Mouse (Mus musculus): ENCODE data around the gene Dtd1. TPM values are rescaled to one million over a fixed set of nuclear protein-coding genes. Genes with fewer than 3 reads are reported as not detected.

Dtd1 gene
- polyA plus RNA-seq, 1 experiment from 2014 or later = 31.4 TPM

- no peak for ATAC-seq (ENCODE audit: low read depth)
- 76% methylated on average over 2 of the region's 2 CpGs for WGBS (ENCODE audit: insufficient replicate concordance)
- H3K9me3 ChIP-seq (replicated peaks) = no peaks in the 10 kb centered on the region
- no peak overlapping the region for H3K27ac ChIP-seq
- no peaks in the 10 kb centered on the region for H3K36me3 ChIP-seq
- no peaks in the 10 kb centered on the region for H3K4me1 ChIP-seq (replicated peaks)
- H3K9ac ChIP-seq = no peak overlapping the region
- H3K4me3 ChIP-seq (replicated peaks) = no peak overlapping the region
- DNase-seq = no peak
- H3K4me2 ChIP-seq = no peak overlapping the region
- H3K27me3 ChIP-seq = no peaks in the 10 kb centered on the region
Observed at GRCm38 (mm10) chr2:144745266-144745665, 145.6 kb downstream of the Dtd1 start.

DNA sequence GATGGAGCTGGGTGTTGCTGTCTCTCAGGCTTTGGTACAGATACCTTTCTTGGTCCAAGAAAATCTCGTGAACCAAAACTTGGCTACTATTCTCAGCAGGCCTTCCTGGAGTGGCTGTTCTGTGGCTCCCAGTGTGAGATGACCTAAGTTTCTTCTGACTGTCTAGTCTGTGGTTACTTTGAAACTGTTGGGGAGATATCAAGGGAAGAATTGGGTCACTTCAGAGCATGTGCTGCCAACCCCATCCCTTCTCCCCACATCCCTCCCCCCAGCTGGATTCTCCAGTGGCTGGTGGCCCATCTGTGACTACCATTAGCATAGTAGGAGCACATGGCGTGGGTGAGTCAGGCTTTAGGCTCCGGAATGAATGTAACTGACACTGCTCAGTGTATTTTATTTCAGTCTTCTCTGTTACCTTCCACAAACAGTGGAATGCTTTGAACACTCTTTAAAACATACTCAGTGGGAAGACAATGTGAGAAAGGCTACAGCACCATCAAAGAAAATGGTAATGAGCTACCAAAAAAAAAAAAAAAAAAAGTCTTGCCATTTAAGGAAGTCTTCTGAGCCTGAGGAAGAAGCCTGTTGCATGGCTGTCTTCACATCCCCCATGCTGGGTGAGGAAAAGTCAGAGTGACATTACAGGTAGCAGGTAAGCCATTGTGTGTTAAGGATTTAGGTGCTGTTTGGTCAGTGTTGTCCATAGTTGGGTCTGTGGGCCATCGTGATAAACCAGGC, 146.5 kb downstream of the Dtd1 start:
- ATAC-seq (ENCODE audit: low read depth) (no peak), DNase-seq (no peak)
- Histone ChIP-seq H3K36me3 (no peaks in the 10 kb centered on the region), H3K9me3 (replicated peaks) (no peaks in the 10 kb centered on the region), H3K27ac (no peak overlapping the region), H3K4me3 (replicated peaks) (no peak overlapping the region), H3K4me2 (no peak overlapping the region), H3K9ac (no peak overlapping the region), H3K4me1 (replicated peaks) (no peaks in the 10 kb centered on the region), H3K27me3 (no peaks in the 10 kb centered on the region)
- 62% methylated on average over 4 of the region's 4 CpGs for WGBS (ENCODE audit: insufficient replicate concordance)

DNA sequence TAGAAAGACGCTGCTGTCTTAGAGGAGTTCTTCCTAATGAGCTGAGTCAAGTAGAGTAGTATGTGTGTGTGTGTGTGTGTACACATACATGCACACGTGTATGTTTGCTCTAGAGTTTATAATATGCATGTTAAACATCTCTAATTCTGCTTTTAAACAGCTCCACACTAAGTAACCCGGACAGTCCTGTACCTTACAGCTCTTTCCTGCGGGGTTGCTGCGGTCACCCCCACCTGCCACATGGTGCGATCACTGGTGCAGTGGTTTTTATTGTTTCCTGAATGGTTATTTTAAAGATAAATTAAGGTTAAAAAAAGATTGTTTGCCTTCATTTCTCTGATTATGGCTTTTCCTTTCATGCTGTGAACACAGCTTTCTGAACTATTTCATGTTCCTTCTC, 153.9 kb downstream of the Dtd1 start:
- Histone ChIP-seq H3K36me3 (no peaks in the 10 kb centered on the region), H3K27ac (no peak overlapping the region), H3K9me3 (replicated peaks) (no peaks in the 10 kb centered on the region), H3K4me3 (replicated peaks) (no peak overlapping the region), H3K4me1 (replicated peaks) (no peaks in the 10 kb centered on the region), H3K9ac (no peak overlapping the region), H3K27me3 (no peaks in the 10 kb centered on the region), H3K4me2 (no peak overlapping the region)
- no peak for DNase-seq
- ATAC-seq (ENCODE audit: low read depth) = no peak
- WGBS (ENCODE audit: insufficient replicate concordance) = 64% methylated on average over 6 of the region's 6 CpGs

- no peak overlapping the region for H3K4me3 ChIP-seq (replicated peaks)
- H3K27me3 ChIP-seq = no peaks in the 10 kb centered on the region
- DNase-seq = no peak
- H3K36me3 ChIP-seq = no peaks in the 10 kb centered on the region
- no peaks in the 10 kb centered on the region for H3K9me3 ChIP-seq (replicated peaks)
- H3K27ac ChIP-seq = no peak overlapping the region
- H3K4me2 ChIP-seq = no peak overlapping the region
- no peak overlapping the region for H3K9ac ChIP-seq
- ATAC-seq (ENCODE audit: low read depth) = no peak
- WGBS (ENCODE audit: insufficient replicate concordance) = 84% methylated on average over 2 of the region's 2 CpGs
- H3K4me1 ChIP-seq (replicated peaks) = no peaks in the 10 kb centered on the region
Observed at GRCm38 (mm10) chr2:144755016-144755415, 155.3 kb downstream of the Dtd1 start.

- Histone ChIP-seq H3K4me1 (replicated peaks) (no peaks in the 10 kb centered on the region), H3K4me2 (no peak overlapping the region), H3K27ac (no peak overlapping the region), H3K9me3 (replicated peaks) (no peaks in the 10 kb centered on the region), H3K27me3 (no peaks in the 10 kb centered on the region), H3K36me3 (no peaks in the 10 kb centered on the region), H3K4me3 (replicated peaks) (no peak overlapping the region), H3K9ac (no peak overlapping the region)
- ATAC-seq (ENCODE audit: low read depth) = no peak
- DNase-seq = no peak
- WGBS (ENCODE audit: insufficient replicate concordance) = 77% methylated on average over 6 of the region's 6 CpGs
Observed at GRCm38 (mm10) chr2:144760666-144761065, 161.0 kb downstream of the Dtd1 start.

GRCm38 (mm10) chr2:144763706-144764105, 164.0 kb downstream of the Dtd1 start:
- Histone ChIP-seq H3K36me3 (no peaks in the 10 kb centered on the region), H3K27ac (no peak overlapping the region), H3K9ac (no peak overlapping the region), H3K27me3 (no peaks in the 10 kb centered on the region), H3K9me3 (replicated peaks) (no peaks in the 10 kb centered on the region), H3K4me1 (replicated peaks) (no peaks in the 10 kb centered on the region), H3K4me3 (replicated peaks) (no peak overlapping the region), H3K4me2 (no peak overlapping the region)
- DNase-seq = no peak
- no peak for ATAC-seq (ENCODE audit: low read depth)
- 81% methylated on average over 9 of the region's 9 CpGs for WGBS (ENCODE audit: insufficient replicate concordance)

DNA sequence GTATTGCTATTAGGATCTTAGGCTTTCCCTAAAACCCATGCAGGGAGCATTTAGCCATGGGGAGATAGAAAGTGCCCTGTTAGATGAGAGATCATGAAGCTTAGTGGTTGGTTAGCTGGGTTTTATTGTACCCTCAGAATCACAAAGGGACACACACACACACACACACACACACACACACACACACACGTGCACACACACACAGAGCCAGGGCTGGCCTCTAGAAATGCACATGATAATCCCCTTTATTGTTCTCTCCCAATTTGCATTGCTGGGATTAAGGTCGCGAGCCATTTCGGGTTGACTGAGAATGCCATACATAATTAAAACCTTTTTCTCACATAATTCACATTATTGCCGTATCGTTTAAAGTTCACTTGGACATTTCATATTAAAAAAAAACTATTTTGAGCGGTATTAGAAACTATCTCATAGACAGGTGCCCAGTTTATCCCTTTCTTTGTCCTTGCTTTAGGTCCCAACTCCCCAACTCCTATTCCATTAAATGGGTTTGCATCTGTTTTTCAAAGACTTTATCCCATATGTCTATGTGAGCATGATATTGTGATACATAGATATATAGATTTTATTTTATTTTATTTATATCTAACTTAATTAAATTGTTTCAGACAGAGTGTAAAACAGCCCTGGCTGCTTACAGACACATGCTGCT, 164.6 kb downstream of the Dtd1 start:
- Histone ChIP-seq H3K9me3 (replicated peaks) (no peaks in the 10 kb centered on the region), H3K9ac (no peak overlapping the region), H3K4me3 (replicated peaks) (no peak overlapping the region), H3K36me3 (no peaks in the 10 kb centered on the region), H3K27ac (no peak overlapping the region), H3K27me3 (no peaks in the 10 kb centered on the region), H3K4me2 (no peak overlapping the region), H3K4me1 (replicated peaks) (no peaks in the 10 kb centered on the region)
- WGBS (ENCODE audit: insufficient replicate concordance) = 77% methylated on average over 7 of the region's 7 CpGs
- no peak for ATAC-seq (ENCODE audit: low read depth)
- DNase-seq = no peak

DNA sequence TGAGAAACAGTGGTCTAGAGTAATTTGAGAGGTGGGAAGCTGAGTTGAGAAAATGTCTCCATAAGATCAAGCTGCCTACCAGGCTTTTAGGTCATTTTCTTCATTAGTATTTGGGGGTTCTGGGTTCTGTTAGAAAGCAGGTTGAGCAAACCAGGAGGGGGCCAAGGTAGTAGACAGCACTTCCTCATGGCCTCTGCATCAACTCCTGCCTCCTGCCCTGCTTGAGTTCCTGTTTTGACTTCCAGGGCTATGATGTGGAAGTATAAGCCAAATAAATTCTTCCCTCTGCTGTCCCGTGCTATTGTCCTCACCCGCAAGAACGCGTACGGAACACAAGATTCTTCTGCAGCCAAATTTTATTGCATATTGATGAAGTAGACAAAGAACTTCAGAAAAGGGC, 165.5 kb downstream of the Dtd1 start:
- ATAC-seq (ENCODE audit: low read depth) (no peak), DNase-seq (no peak)
- H3K4me3 ChIP-seq (replicated peaks) = no peak overlapping the region
- H3K4me1 ChIP-seq (replicated peaks) = no peaks in the 10 kb centered on the region
- 92% methylated on average over 5 of the region's 5 CpGs for WGBS (ENCODE audit: insufficient replicate concordance)
- H3K9ac ChIP-seq = no peak overlapping the region
- no peak overlapping the region for H3K27ac ChIP-seq
- H3K36me3 ChIP-seq = no peaks in the 10 kb centered on the region
- H3K27me3 ChIP-seq = no peaks in the 10 kb centered on the region
- H3K9me3 ChIP-seq (replicated peaks) = no peaks in the 10 kb centered on the region
- no peak overlapping the region for H3K4me2 ChIP-seq

DNA sequence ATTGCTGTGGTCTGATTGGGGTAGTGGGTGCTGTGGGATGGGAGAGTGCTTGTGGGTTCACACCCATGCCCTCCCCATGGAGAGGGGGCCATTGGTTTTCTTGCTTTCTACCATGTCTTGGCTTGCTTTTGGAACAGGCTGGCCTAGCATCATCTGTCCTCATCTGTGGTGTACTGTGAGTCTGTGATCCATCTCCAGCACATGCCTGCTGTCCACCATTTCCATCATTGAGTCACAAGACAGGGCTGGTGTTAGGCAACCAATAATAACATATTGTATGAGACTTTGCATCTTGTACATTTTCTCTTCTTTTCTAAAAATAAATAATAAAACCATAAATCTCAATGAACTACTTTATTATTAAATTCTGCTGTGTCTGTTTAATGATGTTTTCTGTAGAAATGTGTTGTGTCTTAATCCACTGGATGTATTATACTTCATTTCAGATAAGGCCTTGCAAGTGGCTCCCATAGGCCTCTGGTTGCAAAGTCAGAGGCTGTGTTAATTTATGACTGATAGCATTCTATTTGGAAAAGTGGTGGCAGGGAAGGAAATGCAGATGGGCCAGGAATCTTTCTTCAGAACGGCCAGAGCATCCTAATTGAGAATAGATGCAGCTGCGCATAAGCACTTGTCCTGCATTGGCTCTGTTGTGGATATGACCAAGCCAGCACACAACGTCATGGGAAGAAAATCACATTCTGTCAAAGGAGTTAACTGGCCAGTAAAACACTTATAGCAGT, 168.8 kb downstream of the Dtd1 start:
- Histone ChIP-seq H3K9me3 (replicated peaks) (no peaks in the 10 kb centered on the region), H3K9ac (no peak overlapping the region), H3K4me2 (no peak overlapping the region), H3K4me1 (replicated peaks) (no peaks in the 10 kb centered on the region), H3K27ac (no peak overlapping the region), H3K27me3 (no peaks in the 10 kb centered on the region), H3K36me3 (no peaks in the 10 kb centered on the region), H3K4me3 (replicated peaks) (no peak overlapping the region)
- WGBS (ENCODE audit: insufficient replicate concordance) = 71% methylated on average over 3 of the region's 3 CpGs
- DNase-seq (no peak), ATAC-seq (ENCODE audit: low read depth) (no peak)

DNA sequence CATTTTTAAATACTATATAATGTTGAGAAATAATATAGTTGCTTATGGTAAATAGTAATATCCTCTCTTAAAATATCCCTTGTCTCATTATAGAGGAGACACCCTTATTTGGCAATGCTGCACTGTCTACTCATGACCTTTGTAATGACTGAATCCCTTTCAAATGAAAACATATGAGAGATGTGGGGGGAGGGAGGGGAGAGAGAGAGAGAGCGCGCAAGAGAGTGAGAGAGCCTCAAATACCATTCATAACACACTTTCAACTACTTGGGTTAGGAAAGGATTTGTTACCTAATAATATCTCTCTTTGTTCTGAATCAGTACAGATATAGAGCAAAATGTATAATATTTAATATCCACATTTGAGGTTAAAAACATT, 169.4 kb downstream of the Dtd1 start:
- Histone ChIP-seq H3K27ac (no peak overlapping the region), H3K4me3 (replicated peaks) (no peak overlapping the region), H3K4me2 (no peak overlapping the region), H3K27me3 (no peaks in the 10 kb centered on the region), H3K9ac (no peak overlapping the region), H3K9me3 (replicated peaks) (no peaks in the 10 kb centered on the region), H3K4me1 (replicated peaks) (no peaks in the 10 kb centered on the region), H3K36me3 (no peaks in the 10 kb centered on the region)
- no peak for DNase-seq
- no peak for ATAC-seq (ENCODE audit: low read depth)
- 77% methylated on average over 2 of the region's 2 CpGs for WGBS (ENCODE audit: insufficient replicate concordance)

GRCm38 (mm10) chr2:144769556-144769955, 169.9 kb downstream of the Dtd1 start:
- Histone ChIP-seq H3K4me1 (replicated peaks) (no peaks in the 10 kb centered on the region), H3K36me3 (no peaks in the 10 kb centered on the region), H3K9ac (no peak overlapping the region), H3K27me3 (no peaks in the 10 kb centered on the region), H3K4me2 (no peak overlapping the region), H3K9me3 (replicated peaks) (no peaks in the 10 kb centered on the region), H3K4me3 (replicated peaks) (no peak overlapping the region), H3K27ac (no peak overlapping the region)
- DNase-seq (no peak), ATAC-seq (ENCODE audit: low read depth) (no peak)
- 44% methylated on average over 3 of the region's 3 CpGs for WGBS (ENCODE audit: insufficient replicate concordance)
